Mouse (Mus musculus) retina, embryonic 14.5 days (tissue): Measurements from ENCODE around the gene Fibin.

Experiments
- DNase-seq: peaks from one replicate; pipeline ENCODE4 v3.0.0-alpha.2; 2015; ENCODE audit warnings: low spot score

Fibin gene

DNA sequence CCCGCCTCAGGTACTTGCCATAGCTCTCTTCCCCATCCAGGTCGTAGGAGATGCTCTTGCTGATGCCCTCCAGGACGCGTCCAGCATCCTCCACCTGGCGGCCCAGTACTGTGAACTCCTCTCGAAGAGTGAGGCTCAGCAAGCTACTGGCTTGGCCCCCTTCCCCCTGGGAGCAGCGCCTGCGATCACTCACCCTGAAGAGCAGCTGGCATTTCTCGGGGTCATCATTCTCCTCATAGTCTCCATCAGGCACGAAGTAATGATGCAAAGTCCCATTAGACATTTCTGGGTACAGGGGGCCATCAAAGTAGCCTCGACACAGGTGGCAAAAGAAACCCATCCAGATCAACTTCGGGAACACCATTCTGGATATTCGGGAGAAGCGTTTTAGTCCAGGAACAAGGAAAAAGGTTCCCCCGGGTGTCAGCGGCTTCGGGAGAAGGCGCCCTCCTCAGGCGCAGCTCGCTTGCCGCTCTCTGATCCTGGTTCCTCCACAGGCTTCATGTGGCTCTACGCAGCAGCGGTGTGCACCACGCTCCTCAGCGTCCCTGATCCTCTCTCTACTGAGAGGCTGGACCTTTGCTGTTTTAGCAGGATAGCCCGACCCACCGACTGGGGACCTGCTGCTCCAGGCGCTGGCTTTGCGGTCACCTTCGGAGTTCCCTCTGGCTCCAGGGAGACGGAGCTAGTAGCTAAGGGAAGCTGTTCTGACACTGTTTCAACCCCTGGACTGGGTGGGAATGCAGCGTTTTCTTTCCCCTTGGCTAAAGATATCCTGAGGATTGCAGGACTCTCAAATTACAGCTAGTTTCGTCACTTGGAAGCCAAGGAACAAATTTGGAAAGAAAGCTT is at the start of gene Fibin:
Fibin (minus strand) TSS at position 752 of the 852 bp plus-strand sequence.
- DNase-seq = peak; percentile 69

DNA sequence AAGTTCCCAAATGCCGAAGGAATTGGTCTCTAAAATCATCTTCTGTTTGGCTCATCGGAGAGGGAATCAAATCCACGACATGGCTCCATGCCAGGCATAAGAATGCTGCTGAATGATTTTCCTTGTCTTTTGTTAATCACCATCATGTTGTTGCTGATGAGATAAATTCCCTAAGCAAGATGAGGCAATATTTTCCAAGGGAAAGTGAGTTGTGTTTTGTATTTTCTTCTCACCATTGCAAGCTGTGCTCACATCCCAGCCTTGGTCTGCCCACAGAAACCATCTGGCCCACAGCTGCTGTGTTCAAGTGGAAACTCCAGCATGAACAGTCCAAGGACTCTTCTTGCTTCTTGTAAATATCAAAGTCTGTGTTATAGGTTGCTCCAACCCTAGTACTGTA is 48.4 kb upstream of the Fibin start:
- DNase-seq = no peak

DNA sequence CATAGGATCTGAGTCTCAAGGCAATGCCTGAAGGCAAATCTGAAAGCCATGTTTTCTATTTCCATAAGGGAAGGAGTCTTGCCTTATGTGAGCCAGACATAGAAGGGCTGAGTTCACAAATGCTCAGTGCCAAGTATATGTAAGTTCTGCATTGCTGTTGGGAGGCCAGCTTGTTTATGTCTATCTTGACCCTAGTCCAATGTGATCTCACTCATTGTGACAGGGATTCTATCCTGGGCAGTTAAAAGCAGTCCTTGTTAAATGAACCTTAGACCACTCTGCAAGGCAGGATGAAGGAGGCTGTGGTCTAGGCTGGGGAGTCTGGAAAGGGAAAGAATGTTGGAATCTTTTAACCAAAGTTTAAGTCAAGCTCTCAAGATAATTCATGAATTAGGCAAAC is 45.8 kb upstream of the Fibin start:
- DNase-seq = no peak

DNA sequence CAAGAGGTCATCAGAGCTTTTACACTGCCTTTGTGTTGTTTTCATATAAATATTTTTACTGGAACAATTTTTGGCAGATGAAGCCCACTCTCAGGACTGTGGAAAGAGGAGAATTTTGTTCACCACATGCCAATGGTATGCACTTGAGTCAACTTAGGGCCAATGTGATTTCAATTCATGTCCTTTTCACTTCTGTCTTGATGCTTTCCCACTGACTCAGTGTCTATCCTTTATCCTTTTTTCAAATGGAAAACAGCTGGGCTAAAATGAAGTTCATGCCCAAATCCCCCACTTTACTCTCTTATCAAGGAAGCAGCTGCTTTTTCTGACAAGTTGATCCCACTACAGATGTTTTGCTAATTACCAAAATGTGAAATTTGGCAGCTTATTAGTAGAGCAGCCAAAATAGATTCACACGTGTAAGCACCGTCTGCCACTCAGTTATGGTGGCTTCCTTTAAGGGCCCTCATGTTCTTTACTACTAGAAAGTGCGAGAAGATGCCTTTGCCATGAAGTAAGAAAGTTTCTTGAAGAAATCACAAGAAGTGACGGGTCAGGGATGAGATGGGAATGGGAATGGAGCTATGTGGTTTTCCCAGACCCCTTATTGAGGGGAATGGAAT is 29.8 kb upstream of the Fibin start:
- no peak for DNase-seq

DNA sequence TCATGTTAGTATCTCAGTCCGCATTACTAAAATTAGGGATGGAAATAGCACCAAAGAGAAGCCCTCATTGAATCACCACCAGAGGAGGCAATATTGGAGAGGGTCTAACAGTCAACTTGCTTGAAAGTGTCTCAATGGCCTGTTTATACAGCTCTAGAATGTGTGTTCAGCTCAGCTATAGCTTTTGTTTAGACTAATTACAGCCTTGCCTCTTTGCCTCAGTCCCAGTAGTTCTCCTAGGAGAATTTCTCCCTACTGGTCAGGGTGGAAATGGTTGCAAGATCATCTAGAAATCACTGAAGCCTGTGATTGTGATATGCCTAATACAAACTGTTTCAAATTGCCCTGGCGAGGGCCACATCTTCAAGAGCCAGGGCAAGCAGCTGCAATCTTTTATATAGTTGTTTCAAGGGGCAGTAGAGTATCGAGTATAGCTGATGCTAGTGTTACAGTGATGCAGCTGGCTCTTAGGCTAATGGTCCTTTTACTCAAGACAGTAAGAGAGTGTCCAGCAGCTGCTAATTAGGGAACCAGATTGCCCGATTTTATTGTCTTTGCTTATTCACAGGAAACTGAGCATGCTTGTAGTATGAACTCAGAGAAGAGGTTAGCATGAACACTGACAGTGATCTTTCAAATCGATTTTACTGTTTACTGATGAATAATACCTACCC is 27.9 kb upstream of the Fibin start:
- peak; percentile 66 for DNase-seq

DNA sequence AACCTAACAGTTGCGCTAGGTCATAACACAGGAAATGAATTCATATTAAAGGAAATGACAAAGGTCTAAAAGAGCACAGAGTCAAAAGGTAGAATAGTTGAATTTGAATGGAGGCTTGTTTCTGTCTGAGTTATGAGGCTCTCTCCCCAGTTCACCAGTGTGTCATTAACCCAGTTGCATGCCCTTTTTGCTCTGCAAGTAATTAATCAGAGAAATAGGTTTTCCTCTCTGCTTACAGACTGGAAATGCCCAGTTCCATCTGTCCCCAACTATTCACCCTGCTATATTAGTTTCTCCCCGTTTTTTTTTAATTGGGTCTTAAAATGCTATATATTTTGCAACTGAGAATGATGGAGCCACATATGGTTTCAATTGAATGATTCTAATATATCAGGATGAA is 16.8 kb upstream of the Fibin start:
- no peak for DNase-seq

DNA sequence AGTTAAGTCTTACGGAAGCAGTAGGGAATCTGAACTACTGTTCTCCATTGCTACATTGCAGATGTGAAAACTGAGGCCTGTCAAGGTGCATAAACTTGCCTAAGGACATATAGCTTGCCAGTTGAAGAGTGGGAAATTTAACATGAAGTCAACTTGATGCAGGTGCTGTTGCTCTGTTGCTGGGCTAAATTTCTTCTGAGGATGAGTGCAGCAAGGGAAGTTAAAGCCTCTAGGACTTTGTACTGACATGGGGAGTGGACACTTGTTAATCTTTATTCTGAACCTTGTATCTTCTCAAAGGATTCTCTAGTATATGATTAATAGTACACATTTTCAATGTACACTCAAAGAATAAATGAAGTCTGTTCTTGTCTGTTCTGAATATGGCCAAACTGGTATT is 13.7 kb upstream of the Fibin start:
- DNase-seq = no peak

DNA sequence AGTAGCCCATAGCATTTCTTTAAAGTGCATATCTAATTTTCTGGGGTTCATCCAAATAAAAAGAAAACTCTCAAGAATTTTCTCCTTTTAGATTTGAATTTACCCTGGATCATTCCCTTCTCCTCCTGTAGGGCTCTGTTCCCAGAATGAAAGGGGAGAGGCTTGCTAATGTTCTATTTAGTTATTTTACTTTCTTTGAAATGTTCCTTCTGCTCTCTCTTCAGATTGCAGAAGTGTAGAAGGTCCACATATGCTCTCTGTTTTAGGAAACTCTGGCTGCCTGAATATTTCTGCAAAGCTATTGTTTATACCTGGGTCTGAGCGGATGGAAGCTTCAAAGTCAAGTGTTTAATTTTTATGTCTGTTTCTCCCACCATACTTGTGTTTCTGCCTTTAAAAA is 12.5 kb upstream of the Fibin start:
- no peak for DNase-seq

DNA sequence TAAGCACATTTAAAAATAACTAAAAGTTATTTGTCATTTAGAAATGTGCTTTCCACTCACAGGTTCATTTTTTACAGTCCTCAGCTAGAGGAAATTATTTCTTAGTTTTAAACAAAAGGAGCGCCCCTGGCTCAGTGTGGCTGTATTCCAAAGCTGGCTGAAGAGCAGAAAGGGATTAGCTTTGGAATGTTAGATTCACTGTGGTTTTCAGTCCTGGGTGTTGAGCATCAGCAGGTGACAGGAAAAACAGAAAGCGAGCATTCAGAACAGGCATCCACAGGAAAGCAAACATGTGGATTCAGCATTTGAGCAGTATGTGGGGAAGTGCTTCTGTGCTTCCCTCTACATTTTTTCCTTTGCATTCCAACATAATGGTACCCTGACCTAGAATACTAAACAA is 10.2 kb upstream of the Fibin start:
- no peak for DNase-seq

DNA sequence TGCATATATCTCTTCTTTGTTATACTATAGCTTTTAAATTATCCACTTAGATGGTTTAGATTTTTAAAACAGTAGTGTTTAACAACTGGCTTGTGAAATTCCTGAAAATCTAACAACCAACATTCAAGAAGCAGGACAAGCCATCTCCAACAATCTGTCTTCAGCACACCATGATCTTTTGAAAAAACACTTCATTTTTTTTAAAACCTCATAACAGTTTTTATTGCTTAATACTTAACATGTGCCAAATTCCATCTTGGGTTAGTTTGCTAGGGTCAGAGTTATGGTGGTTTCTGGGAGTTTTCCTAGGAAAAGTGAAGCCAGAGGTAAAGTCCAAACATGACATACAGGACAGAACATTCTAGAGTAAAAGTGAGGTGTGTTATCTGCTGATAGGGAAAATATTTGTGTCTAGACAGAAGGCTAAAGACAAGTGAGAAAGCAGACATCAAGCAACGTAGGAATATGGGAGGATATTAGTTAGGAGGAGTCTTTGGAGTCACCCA is 4.5 kb upstream of the Fibin start:
- no peak for DNase-seq

DNA sequence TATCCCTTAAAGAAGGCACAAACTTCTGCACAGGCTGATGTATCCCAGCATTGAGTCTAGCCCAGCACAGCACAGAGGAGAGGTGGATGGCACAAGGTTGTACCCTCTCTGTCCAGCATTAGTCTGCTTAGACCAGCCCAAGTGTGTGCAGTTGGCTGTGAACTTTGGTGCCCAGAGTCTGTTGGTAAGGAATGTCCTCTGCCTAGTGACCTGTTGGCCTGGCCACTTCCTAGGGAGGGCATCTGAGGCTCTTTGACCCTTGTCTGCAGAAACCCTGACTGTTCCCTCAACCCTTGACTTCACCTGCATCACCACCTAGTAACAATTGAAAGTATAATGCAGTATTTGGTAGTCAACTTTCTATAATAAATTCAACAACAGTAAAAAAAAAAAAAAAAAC is 2.4 kb upstream of the Fibin start:
- DNase-seq = no peak

DNA sequence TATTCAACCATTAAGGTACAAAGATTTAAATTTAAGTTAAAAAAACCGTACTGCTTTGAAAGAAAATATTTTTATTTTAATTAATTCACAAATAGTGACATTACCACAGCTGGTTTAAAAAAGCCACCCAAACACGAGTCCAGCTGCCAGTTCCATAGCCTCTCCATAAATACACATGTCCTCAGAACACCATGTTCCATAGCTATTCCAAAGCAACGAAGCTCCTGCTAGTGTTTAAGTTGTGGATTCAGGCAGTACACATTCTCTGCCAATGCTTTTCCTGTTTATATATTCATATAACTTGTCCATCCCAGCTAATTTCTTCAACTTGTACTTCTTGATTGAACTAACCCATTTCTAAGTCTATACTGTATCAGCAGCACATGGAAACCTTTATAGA is 872 bp upstream of the Fibin start:
- no peak for DNase-seq

DNA sequence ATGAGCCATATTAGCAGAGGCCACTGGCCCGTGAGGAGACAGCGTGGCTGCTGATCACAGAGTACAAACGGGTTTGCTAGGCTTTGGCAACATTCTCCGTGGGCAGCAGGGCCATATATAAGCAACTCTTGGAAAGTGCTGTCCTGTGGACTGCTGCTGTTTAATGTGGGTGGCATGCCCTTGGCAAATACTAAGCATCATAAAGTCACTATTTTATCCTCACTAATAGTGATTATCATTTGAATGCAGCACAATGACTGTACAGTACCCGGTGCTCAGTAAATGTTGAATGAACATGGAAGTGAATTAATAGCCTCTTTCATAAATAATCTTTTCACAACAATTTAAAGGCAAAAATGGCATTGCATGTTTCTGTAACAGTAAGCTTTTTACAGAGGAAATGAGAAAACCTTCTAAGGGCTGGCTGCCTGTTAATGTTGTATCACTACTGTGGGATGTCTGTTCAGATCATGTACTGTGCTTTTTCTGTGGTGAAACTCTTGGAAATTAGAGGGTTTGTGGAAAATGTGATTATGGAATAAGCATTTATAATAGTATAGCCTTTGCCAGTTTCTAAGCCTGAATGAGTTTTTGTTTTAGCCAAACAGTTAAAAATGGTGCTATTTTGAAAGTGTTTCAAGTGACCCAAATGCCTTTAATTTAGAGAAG is 9.5 kb downstream of the Fibin start:
- no peak for DNase-seq

DNA sequence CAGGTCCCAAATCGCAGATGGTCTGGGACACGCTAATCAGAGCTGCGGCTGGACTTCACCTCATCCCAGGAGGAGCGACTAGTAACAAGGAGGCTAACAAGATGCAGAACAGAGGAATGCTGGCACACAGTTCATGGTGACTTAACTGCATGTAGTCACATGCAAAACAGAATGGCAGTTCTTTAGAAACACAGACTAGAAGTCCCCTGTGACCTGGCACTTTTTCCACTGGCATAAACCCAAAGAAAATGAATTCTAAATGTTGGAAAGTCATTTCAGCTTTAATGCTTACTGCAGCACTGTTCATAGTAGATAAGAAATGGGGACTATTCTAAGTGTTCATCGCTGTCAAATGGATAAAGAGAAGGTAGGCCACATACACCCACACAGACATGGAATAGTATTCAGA is 11.1 kb downstream of the Fibin start:
- no peak for DNase-seq

DNA sequence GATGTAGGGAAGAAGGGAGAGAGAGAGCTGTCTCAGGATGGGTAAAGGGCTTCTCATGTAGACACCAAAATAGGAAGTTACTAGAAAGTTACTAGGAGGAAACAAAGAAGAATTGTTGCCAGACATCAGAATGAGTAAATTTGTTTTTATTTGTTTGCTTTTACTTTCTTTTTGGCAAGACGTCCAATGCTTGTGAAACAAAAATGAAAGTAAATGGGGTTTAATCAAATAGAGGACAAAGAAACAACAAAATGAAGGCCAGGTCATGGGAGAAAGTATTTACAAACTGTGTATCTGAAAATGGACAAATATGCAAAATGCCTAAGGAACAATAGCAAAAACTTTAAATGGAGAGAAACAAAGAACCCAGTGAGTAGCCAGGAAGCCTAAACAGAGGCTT is 11.6 kb downstream of the Fibin start:
- DNase-seq = no peak

DNA sequence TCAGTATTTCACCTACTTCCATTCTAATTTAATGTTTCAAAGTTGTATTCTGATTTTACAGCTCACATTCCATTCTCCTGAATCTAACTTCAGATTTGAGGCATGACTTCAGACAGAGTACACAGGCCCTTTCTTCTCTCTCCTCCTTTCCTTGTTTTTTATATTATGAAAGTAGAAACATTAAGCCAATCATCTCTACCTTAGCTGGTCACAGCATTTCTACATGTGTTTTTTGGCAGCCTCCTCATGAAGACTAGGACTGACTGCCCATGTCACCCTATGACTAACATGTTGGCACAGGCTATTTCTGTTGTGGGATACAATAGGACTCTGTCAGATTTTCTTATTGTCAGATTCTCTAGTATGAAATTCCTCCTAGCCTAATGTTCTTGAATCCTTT is 34.0 kb downstream of the Fibin start:
- no peak for DNase-seq

DNA sequence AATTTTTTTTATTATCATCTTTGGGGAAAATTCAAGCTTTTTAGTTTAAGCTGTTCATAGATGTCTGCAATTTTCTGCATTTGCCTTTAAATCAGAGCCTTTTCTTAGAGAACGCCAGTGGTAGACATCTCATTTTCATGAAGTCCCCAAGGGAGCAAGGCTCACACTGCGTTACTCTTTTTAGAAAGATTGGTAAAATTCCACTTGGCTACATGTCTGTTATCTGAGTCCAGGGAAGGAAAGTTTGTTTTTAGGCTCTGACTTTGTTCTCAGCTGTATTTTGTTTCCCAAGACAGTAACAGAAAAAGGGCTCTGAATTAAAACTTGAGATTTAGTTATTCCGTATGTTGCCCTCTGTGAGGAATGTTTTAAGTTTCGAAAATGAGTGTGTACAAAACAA is 43.0 kb downstream of the Fibin start:
- no peak for DNase-seq

DNA sequence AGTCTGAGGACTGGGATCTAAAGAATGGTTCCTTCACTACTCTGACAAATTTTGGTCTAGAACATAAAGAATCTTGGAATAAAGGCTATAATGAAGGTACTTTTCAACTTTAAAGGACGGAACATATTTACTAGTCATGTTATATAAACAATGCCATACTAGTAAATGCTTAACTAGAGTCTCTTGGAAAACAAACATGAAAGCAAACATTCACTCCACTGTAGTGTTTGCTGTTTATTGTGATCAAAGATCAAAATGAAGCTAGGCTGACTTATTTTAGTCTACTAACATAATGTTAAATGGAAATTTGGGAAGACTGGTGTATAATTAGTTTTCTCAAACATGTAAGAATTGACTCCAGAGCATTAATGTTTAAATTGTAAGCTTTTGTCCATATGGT is 43.7 kb downstream of the Fibin start:
- no peak for DNase-seq

DNA sequence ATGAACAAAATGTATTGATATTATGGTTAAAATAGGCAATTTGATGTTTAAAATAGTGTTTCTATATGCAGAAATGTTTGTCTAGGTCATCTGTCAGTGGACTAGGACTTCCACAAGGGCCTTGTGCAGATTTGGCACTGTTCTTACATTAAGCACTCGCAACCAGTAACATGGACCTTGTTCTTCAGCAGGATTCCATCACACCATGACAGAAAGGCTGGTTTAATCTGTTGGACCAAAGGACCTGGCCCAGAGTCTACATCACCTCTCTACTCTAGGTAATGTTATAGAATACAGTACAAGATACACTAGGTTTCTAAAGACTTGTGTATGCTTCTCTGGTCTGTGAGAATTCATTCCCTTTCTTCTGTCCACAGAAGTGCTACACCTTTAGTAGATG is 44.3 kb downstream of the Fibin start:
- no peak for DNase-seq

DNA sequence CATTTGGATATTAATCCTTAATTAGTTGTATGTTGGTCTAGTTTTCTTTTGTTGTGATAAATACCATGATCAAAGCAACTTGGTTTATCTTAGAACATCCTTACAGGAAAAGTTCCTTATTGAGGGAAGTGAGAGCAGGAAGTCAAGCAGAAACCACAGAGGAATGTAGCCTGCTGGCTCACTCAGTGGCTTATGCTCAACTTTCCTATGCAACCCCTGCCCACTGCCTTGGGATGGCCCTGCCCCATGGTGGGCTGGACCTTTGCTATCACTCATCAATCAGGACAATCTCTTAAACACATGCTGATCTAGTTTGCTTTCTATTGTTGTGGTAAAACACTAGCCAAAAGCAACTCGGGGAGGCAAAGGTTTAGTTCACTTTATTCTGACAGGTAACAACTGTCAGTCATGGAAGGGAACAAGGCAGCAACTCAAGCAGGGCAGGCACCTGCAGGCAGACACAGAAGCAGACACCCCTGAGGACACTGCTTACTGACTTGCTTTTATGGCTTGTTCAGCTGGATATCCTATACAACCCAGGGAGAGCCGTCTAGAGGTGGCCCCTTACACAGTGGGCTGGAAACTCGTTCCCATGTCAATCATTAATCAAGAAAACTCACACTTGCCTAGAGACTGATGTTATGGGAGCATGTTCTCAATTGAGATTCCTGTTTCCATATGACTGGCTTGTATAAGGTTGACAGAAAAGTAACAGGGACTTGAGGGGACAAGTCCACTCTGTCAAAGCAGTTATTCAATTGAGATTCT is 46.7 kb downstream of the Fibin start:
- DNase-seq = no peak

DNA sequence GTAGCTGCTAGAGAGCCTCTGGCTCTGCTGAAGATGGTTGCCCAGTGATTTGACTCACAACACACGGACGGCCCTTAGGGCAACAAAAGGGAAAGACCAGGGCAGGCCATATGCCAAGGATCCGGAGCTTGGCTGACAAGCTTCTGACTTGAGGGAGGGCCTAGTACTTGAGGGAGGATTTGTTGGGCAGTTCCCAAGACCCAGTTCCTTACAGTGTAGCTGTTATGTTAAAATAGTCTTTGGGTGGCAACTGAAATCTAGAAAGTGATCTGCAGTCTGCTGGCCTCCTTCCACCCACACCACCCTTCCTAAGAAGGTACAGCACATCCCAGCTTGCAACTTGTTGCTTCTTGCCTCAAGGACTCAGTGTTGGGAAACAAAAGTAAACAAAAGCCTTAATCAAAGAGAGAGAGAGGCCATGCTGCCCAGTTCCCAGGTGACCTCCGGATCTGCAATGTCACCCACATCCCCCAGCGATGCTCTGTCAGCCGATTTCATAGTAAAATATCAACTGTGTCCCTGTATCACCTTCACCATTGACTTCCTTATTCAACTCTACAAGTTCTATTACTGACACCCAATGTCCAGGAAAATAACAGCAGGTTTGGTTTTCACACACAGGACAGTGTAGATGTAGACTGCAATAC is 48.4 kb downstream of the Fibin start, which contains the start of gene Bbox1:
Bbox1 (minus strand) TSS at position 52 of the 647 bp plus-strand sequence.
- DNase-seq = no peak
